Mouse (Mus musculus): Measurements from ENCODE around the gene Mat1a. TPM values are rescaled to one million over a fixed set of nuclear protein-coding genes. Genes with fewer than 3 reads are reported as not detected.

Gene Mat1a
- polyA plus RNA-seq, 1 experiment = 0.57 TPM

DNA sequence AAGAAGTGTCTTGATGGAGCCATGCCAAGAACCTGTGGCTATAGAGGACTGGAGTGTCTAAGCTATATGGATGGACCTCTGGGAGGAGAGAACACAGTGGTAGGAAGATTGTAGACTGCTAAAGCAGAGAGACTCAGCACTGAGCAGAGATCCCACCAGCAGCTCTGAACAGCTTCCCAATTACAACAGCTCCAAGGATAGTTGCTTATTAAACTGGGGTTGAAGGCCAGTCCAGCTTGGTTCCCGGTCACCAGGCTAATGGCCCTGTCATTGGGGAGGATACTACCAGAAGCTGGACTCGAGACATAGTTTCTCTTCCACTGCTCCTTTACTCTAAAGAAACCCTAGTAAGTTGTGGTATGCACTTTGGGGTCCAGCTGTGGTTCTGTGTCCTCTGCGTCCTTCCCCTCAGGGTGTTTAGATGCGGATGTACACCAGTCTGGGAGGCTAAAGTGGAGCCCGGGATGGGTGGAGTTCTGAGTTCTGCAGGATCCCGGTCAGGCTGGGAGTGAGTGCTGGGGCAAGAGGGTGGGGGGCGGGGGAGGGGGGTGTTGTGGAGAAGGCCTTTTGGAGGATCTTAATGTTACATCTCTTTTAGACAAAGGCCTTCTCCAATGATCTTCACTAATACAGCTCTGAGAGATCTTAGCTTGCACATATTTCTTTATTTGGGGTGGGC lies 46.5 kb downstream of the Mat1a start, which contains the start of gene Mbl1:
TSS of gene Mbl1 (plus strand) at position 239 of the 679 bp plus-strand sequence.
- H3K4me1 ChIP-seq (replicated peaks; ENCODE audit: control insufficient read depth, insufficient read depth, low read length) = no peaks in the 10 kb centered on the region
- 95% methylated on average over 7 of the region's 7 CpGs for WGBS
- H3K36me3 ChIP-seq (ENCODE audit: control insufficient read depth, insufficient read depth, low read length) = no peaks in the 10 kb centered on the region
- no peaks in the 10 kb centered on the region for H3K27me3 ChIP-seq (ENCODE audit: control insufficient read depth, insufficient read depth, low read length)
- TF ChIP-seq CTCF (IDR thresholded peaks at IDR 0.05; ENCODE audit: borderline replicate concordance, control insufficient read depth, extremely low read depth, insufficient read depth, low read length, poor library complexity) (no peak), POLR2A (IDR thresholded peaks at IDR 0.05; ENCODE audit: control insufficient read depth, extremely low read depth, insufficient read depth, low read length, poor library complexity) (no peak)
- H3K4me3 ChIP-seq (ENCODE audit: control insufficient read depth, insufficient read depth, low read length) = no peak within 1 kb of the TSS
- no peak within 1 kb of the TSS for H3K27ac ChIP-seq (ENCODE audit: control insufficient read depth, insufficient read depth, low read length)
- DNase-seq = no peak

DNA sequence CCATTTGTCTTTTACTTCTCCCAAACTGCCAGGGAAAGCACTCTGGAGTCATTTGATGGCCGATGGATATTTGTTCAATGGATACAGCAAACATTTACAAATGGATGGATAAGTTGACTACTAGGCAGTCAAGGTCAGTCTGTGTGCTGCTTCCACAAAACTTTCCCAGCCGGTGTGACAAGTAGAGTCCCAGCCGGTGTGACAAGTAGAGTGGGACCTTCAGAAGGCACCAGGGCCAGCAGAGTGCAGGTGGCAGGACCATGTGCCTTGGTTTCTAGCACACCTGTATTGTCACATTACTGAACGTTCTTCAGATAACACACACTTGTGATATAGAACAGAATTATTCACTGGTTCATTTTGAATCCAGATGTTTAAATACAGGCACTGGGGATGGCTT lies 55.2 kb downstream of the Mat1a start:
- no peak for DNase-seq
- TF ChIP-seq CTCF (IDR thresholded peaks at IDR 0.05; ENCODE audit: borderline replicate concordance, control insufficient read depth, extremely low read depth, insufficient read depth, low read length, poor library complexity) = no peak
- no peak for TF ChIP-seq POLR2A (IDR thresholded peaks at IDR 0.05; ENCODE audit: control insufficient read depth, extremely low read depth, insufficient read depth, low read length, poor library complexity)
- WGBS = 91% methylated on average over 4 of the region's 4 CpGs
- Histone ChIP-seq H3K4me1 (replicated peaks; ENCODE audit: control insufficient read depth, insufficient read depth, low read length) (no peaks in the 10 kb centered on the region), H3K36me3 (ENCODE audit: control insufficient read depth, insufficient read depth, low read length) (no peaks in the 10 kb centered on the region), H3K4me3 (ENCODE audit: control insufficient read depth, insufficient read depth, low read length) (no peak overlapping the region), H3K27me3 (ENCODE audit: control insufficient read depth, insufficient read depth, low read length) (no peaks in the 10 kb centered on the region), H3K27ac (ENCODE audit: control insufficient read depth, insufficient read depth, low read length) (no peak overlapping the region)

DNA sequence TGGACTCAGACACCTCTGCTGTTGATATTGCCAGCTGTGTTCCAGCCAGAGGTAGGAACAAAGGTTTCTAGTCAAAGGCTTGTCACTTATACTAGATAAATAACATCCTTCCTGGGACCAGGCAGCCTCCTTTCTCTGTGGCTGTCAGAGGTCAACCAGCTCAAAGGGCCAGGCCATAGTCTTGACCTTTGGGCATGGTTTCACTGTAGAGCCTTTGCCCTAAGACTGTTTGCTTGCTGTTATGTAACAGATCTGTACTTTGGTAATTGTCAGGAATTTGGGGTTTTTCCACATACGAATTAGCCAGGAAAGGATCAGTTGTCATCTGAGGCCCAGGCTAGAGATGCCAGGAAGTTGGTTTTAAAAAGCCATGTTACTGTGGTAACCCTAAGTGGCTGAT lies 55.9 kb downstream of the Mat1a start:
- H3K4me1 ChIP-seq (replicated peaks; ENCODE audit: control insufficient read depth, insufficient read depth, low read length) = no peaks in the 10 kb centered on the region
- H3K4me3 ChIP-seq (ENCODE audit: control insufficient read depth, insufficient read depth, low read length) = no peak overlapping the region
- WGBS = 63% methylated on average over 1 of the region's 1 CpGs
- H3K27me3 ChIP-seq (ENCODE audit: control insufficient read depth, insufficient read depth, low read length) = no peaks in the 10 kb centered on the region
- no peak for TF ChIP-seq POLR2A (IDR thresholded peaks at IDR 0.05; ENCODE audit: control insufficient read depth, extremely low read depth, insufficient read depth, low read length, poor library complexity)
- no peak for TF ChIP-seq CTCF (IDR thresholded peaks at IDR 0.05; ENCODE audit: borderline replicate concordance, control insufficient read depth, extremely low read depth, insufficient read depth, low read length, poor library complexity)
- DNase-seq = no peak
- no peak overlapping the region for H3K27ac ChIP-seq (ENCODE audit: control insufficient read depth, insufficient read depth, low read length)
- H3K36me3 ChIP-seq (ENCODE audit: control insufficient read depth, insufficient read depth, low read length) = no peaks in the 10 kb centered on the region

GRCm38 (mm10) chr14:41162663-41163062 lies 57.8 kb downstream of the Mat1a start:
- no peak for DNase-seq
- no peak overlapping the region for H3K4me3 ChIP-seq (ENCODE audit: control insufficient read depth, insufficient read depth, low read length)
- H3K4me1 ChIP-seq (replicated peaks; ENCODE audit: control insufficient read depth, insufficient read depth, low read length) = no peaks in the 10 kb centered on the region
- 21% methylated on average over 2 of the region's 2 CpGs for WGBS
- H3K27ac ChIP-seq (ENCODE audit: control insufficient read depth, insufficient read depth, low read length) = no peak overlapping the region
- TF ChIP-seq CTCF (IDR thresholded peaks at IDR 0.05; ENCODE audit: borderline replicate concordance, control insufficient read depth, extremely low read depth, insufficient read depth, low read length, poor library complexity) (no peak), POLR2A (IDR thresholded peaks at IDR 0.05; ENCODE audit: control insufficient read depth, extremely low read depth, insufficient read depth, low read length, poor library complexity) (no peak)
- no peaks in the 10 kb centered on the region for H3K36me3 ChIP-seq (ENCODE audit: control insufficient read depth, insufficient read depth, low read length)
- no peaks in the 10 kb centered on the region for H3K27me3 ChIP-seq (ENCODE audit: control insufficient read depth, insufficient read depth, low read length)

DNA sequence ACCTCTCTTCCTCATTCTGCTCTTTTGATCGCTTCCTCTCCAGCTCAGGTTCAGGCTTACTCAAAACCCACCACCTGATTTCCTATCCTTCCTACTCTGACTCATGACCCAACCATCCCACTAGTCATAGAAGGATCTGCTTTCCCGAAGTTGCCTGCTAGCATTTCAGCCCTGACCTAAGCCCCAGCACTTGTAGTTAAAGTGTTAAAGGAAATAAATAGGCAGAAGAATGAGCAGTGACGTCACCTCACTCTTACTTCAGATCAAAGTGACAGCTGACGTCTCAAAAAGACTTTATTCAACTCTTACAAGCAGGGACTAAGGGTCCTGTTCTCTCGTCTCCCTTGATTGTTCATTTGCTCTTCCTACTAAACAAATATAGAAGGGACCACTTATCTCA lies 62.4 kb downstream of the Mat1a start:
- Histone ChIP-seq H3K4me3 (ENCODE audit: control insufficient read depth, insufficient read depth, low read length) (no peak overlapping the region), H3K27ac (ENCODE audit: control insufficient read depth, insufficient read depth, low read length) (no peak overlapping the region), H3K4me1 (replicated peaks; ENCODE audit: control insufficient read depth, insufficient read depth, low read length) (no peaks in the 10 kb centered on the region), H3K36me3 (ENCODE audit: control insufficient read depth, insufficient read depth, low read length) (no peaks in the 10 kb centered on the region), H3K27me3 (ENCODE audit: control insufficient read depth, insufficient read depth, low read length) (no peaks in the 10 kb centered on the region)
- TF ChIP-seq CTCF (IDR thresholded peaks at IDR 0.05; ENCODE audit: borderline replicate concordance, control insufficient read depth, extremely low read depth, insufficient read depth, low read length, poor library complexity) = no peak
- no peak for TF ChIP-seq POLR2A (IDR thresholded peaks at IDR 0.05; ENCODE audit: control insufficient read depth, extremely low read depth, insufficient read depth, low read length, poor library complexity)
- no peak for DNase-seq
- 25% methylated on average over 5 of the region's 5 CpGs for WGBS

- TF ChIP-seq CTCF (IDR thresholded peaks at IDR 0.05; ENCODE audit: borderline replicate concordance, control insufficient read depth, extremely low read depth, insufficient read depth, low read length, poor library complexity) = no peak
- no peak for TF ChIP-seq POLR2A (IDR thresholded peaks at IDR 0.05; ENCODE audit: control insufficient read depth, extremely low read depth, insufficient read depth, low read length, poor library complexity)
- Histone ChIP-seq H3K27me3 (ENCODE audit: control insufficient read depth, insufficient read depth, low read length) (no peaks in the 10 kb centered on the region), H3K36me3 (ENCODE audit: control insufficient read depth, insufficient read depth, low read length) (no peaks in the 10 kb centered on the region), H3K4me3 (ENCODE audit: control insufficient read depth, insufficient read depth, low read length) (no peak overlapping the region), H3K4me1 (replicated peaks; ENCODE audit: control insufficient read depth, insufficient read depth, low read length) (no peaks in the 10 kb centered on the region), H3K27ac (ENCODE audit: control insufficient read depth, insufficient read depth, low read length) (no peak overlapping the region)
- WGBS = 95% methylated on average over 1 of the region's 1 CpGs
- DNase-seq = no peak
Observed at GRCm38 (mm10) chr14:41168567-41168966, 63.7 kb downstream of the Mat1a start.

DNA sequence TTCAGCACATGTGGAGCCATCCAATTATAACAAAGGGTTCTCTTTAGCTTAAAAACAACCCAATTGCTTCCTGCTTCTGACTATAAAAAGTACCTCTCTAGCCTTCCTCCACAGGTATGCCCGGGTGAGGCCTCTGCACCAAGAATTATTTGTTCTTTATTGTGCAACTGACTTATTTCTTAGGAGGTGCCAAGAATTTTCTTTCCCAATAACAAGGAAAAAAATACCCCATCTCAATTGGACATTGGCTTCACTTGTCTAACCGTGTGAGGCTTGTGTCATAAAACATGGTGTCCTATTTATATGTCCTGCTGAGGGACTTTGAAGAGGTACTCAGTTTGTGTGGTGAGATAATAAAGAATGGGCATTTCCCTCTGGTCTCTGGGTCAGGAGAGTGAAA lies 65.7 kb downstream of the Mat1a start:
- WGBS = 81% methylated on average over 2 of the region's 2 CpGs
- Histone ChIP-seq H3K4me1 (replicated peaks; ENCODE audit: control insufficient read depth, insufficient read depth, low read length) (no peaks in the 10 kb centered on the region), H3K27ac (ENCODE audit: control insufficient read depth, insufficient read depth, low read length) (no peak overlapping the region), H3K4me3 (ENCODE audit: control insufficient read depth, insufficient read depth, low read length) (no peak overlapping the region), H3K36me3 (ENCODE audit: control insufficient read depth, insufficient read depth, low read length) (no peaks in the 10 kb centered on the region), H3K27me3 (ENCODE audit: control insufficient read depth, insufficient read depth, low read length) (no peaks in the 10 kb centered on the region)
- no peak for DNase-seq
- TF ChIP-seq CTCF (IDR thresholded peaks at IDR 0.05; ENCODE audit: borderline replicate concordance, control insufficient read depth, extremely low read depth, insufficient read depth, low read length, poor library complexity) (no peak), POLR2A (IDR thresholded peaks at IDR 0.05; ENCODE audit: control insufficient read depth, extremely low read depth, insufficient read depth, low read length, poor library complexity) (no peak)
